Mouse (Mus musculus) liver, adult 2 months (tissue): ENCODE data around the gene Zbtb7b. TPM values are rescaled to one million over a fixed set of nuclear protein-coding genes. Genes with fewer than 3 reads are reported as not detected.

Experiments
- DNase-seq: peaks from one replicate; pipeline ENCODE4 v3.0.0-alpha.2; 2011; ENCODE audit warnings: low read depth, low spot score; ENCODE audit errors: extremely low read depth
- H3K27ac ChIP-seq: fragments of 200-500 bp; replicated peaks from 2 replicates; pipeline ENCODE4 v1.5.1; 2012; ENCODE audit warnings: low read depth, mild to moderate bottlenecking, control low read depth, inconsistent platforms, low read length; ENCODE audit not compliant: insufficient read depth
- H3K27me3 ChIP-seq: fragments of 200-500 bp; 2 replicates; pipeline ENCODE4 v1.6.1; 2012; ENCODE audit warnings: mild to moderate bottlenecking, moderate library complexity, low read length, inconsistent platforms; ENCODE audit not compliant: control insufficient read depth, insufficient read depth
- H3K36me3 ChIP-seq: fragments of 200-500 bp; 2 replicates; pipeline ENCODE4 v1.6.1; 2012; ENCODE audit warnings: low read length, inconsistent platforms; ENCODE audit not compliant: control insufficient read depth, insufficient read depth
- H3K4me1 ChIP-seq: fragments of 200-500 bp; 2 replicates; pipeline ENCODE4 v1.6.1; 2011; ENCODE audit warnings: low read length; ENCODE audit not compliant: control insufficient read depth, insufficient read depth
- H3K4me3 ChIP-seq: fragments of 200-500 bp; 2 replicates; pipeline ENCODE4 v1.5.1; 2011; ENCODE audit warnings: low read depth, mild to moderate bottlenecking, control low read depth, low read length, moderate library complexity; ENCODE audit not compliant: insufficient read depth
- H3K79me2 ChIP-seq: fragments of 200-500 bp; 2 replicates; pipeline ENCODE4 v1.6.1; 2012; ENCODE audit warnings: inconsistent platforms, mild to moderate bottlenecking, low read length, moderate library complexity; ENCODE audit not compliant: control insufficient read depth, insufficient read depth
- H3K9ac ChIP-seq: fragments of 200-500 bp; 2 replicates; pipeline ENCODE4 v1.6.1; 2012; ENCODE audit warnings: low read depth, mild to moderate bottlenecking, control low read depth, inconsistent platforms, low read length
- CTCF ChIP-seq: fragments of 200-500 bp; IDR thresholded peaks from 2 replicates; pipeline ENCODE4 v1.5.1; 2011; ENCODE audit warnings: low read depth, low read length, control low read depth
- POLR2A ChIP-seq: fragments of 200-500 bp; IDR thresholded peaks from 2 replicates; pipeline ENCODE4 v1.6.1; 2011; ENCODE audit warnings: low read length, control low read depth; ENCODE audit not compliant: insufficient read depth; ENCODE audit errors: extremely low read depth
- WGBS: fragments of 180-500 bp; shearing (Covaris S2); methylation state at CpG from one replicate; pipeline ENCODE4 v1.1.7; 2018; 5-methylcytosine and 5-hydroxymethylcytosine counted together
- polyA plus RNA-seq: library from polyadenylated mRNA; depleted of rRNA; stranded (reverse); fragments of >200 nt; gene quantifications from 2 replicates; pipeline ENCODE4 v1.2.3, GENCODE M21; 2012
- total RNA-seq: library from RNA; depleted of rRNA; stranded (reverse); fragments of >200 nt; gene quantifications from 2 replicates; pipeline ENCODE4 v1.2.3, GENCODE M21; 2014

The Zbtb7b gene
- total and polyA plus RNA-seq, 2 experiments, result 28.9 to 85.0 TPM

DNA sequence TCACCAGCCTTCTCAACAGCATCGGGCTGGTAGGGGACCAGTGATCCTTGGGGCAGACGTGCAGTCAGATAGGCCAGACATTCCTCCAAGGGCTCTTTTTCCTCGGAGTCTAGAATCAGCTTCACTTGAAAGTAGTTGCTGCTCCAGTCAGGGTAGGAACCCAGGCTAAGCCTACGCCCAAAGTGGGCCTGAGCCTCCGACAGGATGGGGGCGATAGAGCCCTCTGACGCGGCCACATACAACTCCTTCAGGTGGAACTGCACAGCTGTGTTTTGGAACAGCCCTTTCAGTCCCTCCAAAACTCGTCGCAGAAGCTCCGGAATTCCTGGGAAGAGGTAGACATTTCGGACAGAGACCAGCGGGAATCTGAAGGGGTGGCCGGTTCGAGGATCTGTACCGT lies 13.9 kb upstream of the Zbtb7b start:
- H3K4me3 ChIP-seq, result no peak overlapping the region
- no peak overlapping the region for H3K27ac ChIP-seq
- DNase-seq, result no peak
- H3K4me1 ChIP-seq, result peaks cover 24% of the 10 kb centered on the region
- TF ChIP-seq CTCF, result no peak
- TF ChIP-seq POLR2A, result no peak
- H3K36me3 ChIP-seq, result peaks cover 7% of the 10 kb centered on the region; the same call in 1 of the 2 replicates
- H3K79me2 ChIP-seq, result peaks cover 5% of the 10 kb centered on the region; the same call in 1 of the 2 replicates
- no peaks in the 10 kb centered on the region for H3K27me3 ChIP-seq
- 81% methylated on average over 16 of the region's 16 CpGs for WGBS
- H3K9ac ChIP-seq, result no peak overlapping the region

DNA sequence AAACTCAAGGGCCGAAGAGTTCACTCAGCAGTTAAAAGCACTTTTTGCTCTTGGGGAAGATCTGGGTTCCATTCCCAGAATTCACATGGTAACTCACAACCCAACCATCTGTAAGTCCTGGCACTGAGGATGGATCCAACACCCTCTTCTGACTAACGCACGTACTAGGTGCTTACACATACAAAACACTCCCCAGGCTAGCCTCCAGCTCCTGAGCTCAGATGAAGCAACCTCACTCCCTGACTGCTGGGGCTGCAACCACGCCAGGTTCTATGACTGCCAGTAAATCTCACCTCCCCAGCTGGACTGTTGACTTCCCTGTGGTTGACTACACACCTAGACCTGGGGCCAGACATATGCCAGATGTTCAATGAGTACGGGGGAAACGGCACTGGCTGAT lies 12.3 kb upstream of the Zbtb7b start:
- Histone ChIP-seq H3K79me2 (peaks cover 5% of the 10 kb centered on the region; the same call in 1 of the 2 replicates), H3K27me3 (no peaks in the 10 kb centered on the region), H3K4me1 (peaks cover 24% of the 10 kb centered on the region), H3K9ac (no peak overlapping the region), H3K4me3 (no peak overlapping the region), H3K36me3 (peaks cover 10% of the 10 kb centered on the region; the same call in 1 of the 2 replicates), H3K27ac (peak overlapping the region; percentile 55)
- WGBS, result 35% methylated on average over 6 of the region's 6 CpGs
- no peak for TF ChIP-seq POLR2A
- TF ChIP-seq CTCF, result no peak
- DNase-seq, result peak; percentile 91

DNA sequence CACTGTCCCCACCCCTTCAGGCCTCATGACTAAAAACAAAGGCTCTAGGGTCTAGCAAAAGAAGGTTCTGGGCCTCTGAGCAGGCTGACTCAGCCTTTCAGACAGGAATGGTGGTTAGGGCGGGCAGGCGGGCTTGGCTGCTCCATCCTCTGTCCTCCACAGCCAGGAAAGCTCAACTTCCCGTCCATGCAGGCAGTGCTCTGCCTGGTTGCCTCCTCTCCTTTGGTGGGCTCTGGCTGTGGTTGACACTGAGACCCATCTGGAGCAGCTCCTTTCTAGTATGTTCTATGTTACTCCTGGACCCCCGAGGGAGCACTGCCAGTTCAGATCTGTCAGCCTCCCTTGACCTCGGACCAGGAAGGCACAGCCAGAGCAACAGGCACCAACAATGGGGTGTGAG lies 8.1 kb upstream of the Zbtb7b start, which contains the start of gene Lenep:
Gene Lenep (minus strand): TSS at position 101 of the 400 bp plus-strand sequence.
- 88% methylated on average over 5 of the region's 5 CpGs for WGBS
- H3K4me1 ChIP-seq, result peaks cover 10% of the 10 kb centered on the region; the same call in 1 of the 2 replicates
- no peak for TF ChIP-seq POLR2A
- no peak for TF ChIP-seq CTCF
- H3K79me2 ChIP-seq, result peaks cover 8% of the 10 kb centered on the region; the same call in 1 of the 2 replicates
- no peak within 1 kb of the TSS for H3K27ac ChIP-seq
- DNase-seq, result no peak
- no peak within 1 kb of the TSS for H3K9ac ChIP-seq
- H3K36me3 ChIP-seq, result peaks cover 14% of the 10 kb centered on the region; the same call in 1 of the 2 replicates
- H3K4me3 ChIP-seq, result no peak within 1 kb of the TSS
- no peaks in the 10 kb centered on the region for H3K27me3 ChIP-seq

DNA sequence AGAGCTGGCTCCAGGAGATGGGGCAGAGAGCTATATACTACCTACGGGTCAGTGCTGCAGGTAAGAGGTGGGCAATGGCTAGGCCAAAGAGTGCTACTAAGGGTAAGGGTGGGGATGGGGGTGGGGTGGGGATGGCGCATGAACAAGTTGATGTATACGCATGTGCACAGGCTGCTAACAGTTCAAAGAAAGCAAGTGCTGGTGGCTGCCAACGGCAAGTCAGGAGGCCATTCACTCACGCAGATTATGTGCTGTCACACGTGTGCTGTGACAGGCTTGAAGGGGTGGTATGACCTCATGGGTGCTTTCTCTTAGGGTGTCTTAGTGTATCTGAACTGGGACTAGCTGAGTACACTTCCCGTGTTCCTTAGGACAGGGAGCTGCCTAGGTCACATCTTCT lies 6.8 kb upstream of the Zbtb7b start:
- 90% methylated on average over 7 of the region's 7 CpGs for WGBS
- Histone ChIP-seq H3K4me1 (peaks cover 6% of the 10 kb centered on the region; the same call in 1 of the 2 replicates), H3K79me2 (peaks cover 5% of the 10 kb centered on the region; the same call in 1 of the 2 replicates), H3K27me3 (no peaks in the 10 kb centered on the region), H3K36me3 (peaks cover 14% of the 10 kb centered on the region; the same call in 1 of the 2 replicates), H3K27ac (no peak overlapping the region), H3K4me3 (no peak overlapping the region), H3K9ac (no peak overlapping the region)
- TF ChIP-seq CTCF, result no peak
- TF ChIP-seq POLR2A, result no peak
- no peak for DNase-seq

DNA sequence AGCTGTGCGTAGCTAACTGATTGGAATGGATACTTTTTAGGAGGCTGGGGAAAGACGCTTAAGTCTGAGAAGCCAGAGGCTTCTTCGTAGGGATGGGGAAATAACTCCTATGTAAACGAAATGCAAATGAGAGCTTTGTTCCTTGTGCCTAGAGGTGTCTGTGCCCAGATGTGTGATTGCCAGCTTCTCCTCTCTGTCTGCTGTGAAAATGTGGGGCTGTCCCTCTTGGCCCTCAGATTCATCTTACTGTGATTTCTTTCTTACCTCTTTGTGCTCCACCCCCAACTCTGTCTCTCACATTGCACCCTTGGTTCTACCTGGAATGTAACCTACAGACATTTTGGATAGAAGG lies 2.1 kb upstream of the Zbtb7b start:
- Histone ChIP-seq H3K27ac (peak overlapping the region; percentile 79), H3K4me3 (peak overlapping the region; percentile 85), H3K9ac (peak overlapping the region; percentile 92), H3K27me3 (no peaks in the 10 kb centered on the region), H3K79me2 (peaks cover 12% of the 10 kb centered on the region; the same call in 1 of the 2 replicates), H3K36me3 (peaks cover 2% of the 10 kb centered on the region; the same call in 1 of the 2 replicates), H3K4me1 (peaks cover 4% of the 10 kb centered on the region; the same call in 1 of the 2 replicates)
- DNase-seq, result no peak
- WGBS, result 0% methylated on average over 4 of the region's 4 CpGs
- TF ChIP-seq POLR2A (no peak), CTCF (no peak)

DNA sequence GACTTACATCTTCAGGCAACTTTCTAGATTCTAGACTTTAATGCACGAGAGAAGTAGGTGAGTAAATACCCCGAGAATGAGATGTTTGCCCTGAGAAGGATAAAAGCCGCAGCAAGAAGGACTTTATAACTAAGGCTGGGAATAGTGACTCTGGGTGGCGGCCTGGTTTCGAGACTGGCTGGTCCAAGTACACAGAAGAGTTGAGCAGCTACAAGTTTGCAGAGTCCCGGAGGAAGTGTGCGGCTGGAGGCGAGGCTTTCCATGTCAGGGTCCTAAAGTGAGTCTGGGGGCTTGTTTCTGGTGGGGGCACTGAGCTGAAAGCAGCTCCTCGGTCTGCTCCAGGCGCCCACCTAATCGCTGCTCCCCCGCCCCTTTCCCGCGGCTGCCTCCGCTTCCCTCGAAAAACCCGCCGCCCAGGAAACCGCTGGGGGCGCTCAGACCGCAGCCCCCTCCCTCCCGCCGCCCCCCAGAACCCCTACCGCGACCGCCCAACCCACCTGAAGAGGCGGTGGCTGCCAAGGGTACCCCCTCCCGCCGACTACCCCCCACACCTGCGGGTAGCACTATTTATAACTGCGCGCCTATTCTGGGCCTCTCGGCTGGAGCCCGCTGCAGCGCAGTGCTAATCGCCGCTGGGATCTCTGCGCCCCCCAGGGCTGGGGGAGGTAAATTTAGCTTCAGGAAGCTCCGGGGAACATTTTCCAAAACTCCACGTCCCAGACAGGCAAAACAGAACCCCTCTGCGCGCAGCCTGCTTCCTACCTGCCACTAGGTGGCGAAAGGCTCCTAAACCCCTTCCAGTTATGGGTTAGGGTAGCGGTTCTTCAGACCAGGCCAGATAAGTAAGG lies 1.5 kb upstream of the Zbtb7b start:
- H3K9ac ChIP-seq, result peak overlapping the region; percentile 92
- WGBS, result under 1% methylated on average over 42 of the region's 44 CpGs
- peak; percentile 76 for DNase-seq
- TF ChIP-seq CTCF, result peak; percentile 92
- no peak for TF ChIP-seq POLR2A
- H3K27me3 ChIP-seq, result no peaks in the 10 kb centered on the region
- H3K79me2 ChIP-seq, result peaks cover 18% of the 10 kb centered on the region
- peak overlapping the region; percentile 98 for H3K27ac ChIP-seq
- H3K36me3 ChIP-seq, result peaks cover 2% of the 10 kb centered on the region; the same call in 1 of the 2 replicates
- peak overlapping the region; percentile 85 for H3K4me3 ChIP-seq
- H3K4me1 ChIP-seq, result peaks cover 8% of the 10 kb centered on the region
